In the genomic region with DNA sequence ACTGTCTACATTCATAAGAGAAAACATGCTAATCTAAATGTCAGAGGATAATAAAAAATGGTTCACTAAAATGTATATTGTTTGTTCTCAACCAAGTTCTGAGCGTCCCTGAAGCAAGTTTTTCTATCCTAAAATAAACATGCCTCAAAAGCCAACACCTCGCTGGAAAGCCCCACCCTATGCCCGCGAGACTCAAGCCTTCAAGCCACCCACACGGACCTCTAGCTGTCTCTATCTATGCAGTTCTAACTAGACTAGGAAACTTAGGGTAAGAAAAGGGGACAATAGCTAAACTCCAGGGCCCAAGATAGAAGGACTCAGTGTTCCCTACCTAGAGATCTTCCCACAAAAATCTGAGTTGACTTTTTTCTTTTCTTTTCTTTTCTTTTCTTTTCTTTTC, we compare ENCODE assay signal across 8 mouse cellular contexts. TPM values are rescaled to one million over a fixed set of nuclear protein-coding genes. Genes with fewer than 3 reads are reported as not detected.
DNase-seq lines count a peak whose midpoint lies in the region; ATAC-seq and TF ChIP-seq lines count a peak whose summit lies in the region.

No protein-coding gene starts in this region.

- no peak overlapping the region for H3K4me3 ChIP-seq in heart, embryonic 11.5 days (ENCODE audit: low read depth, low read length)
- peak overlapping the region; percentile 59 for H3K4me3 ChIP-seq in megakaryocyte, embryonic 14.5 days (replicated peaks)
- peak overlapping the region; percentile 57; the same call in 1 of the 2 replicates for H3K4me3 ChIP-seq in cortical plate, adult 2 months (ENCODE audit: insufficient read depth, low read length)
- peak overlapping the region; percentile 85 for H3K4me3 ChIP-seq in myocyte

- H3K4me1 ChIP-seq in heart, embryonic 11.5 days (ENCODE audit: control insufficient read depth, insufficient read depth, low read length): 0 out of 2 replicates have a peak, but pooled peaks cover 9% of the 10 kb centered on the region
- peaks cover 56% of the 10 kb centered on the region for H3K4me1 ChIP-seq in megakaryocyte, embryonic 14.5 days
- H3K4me1 ChIP-seq in cortical plate, adult 2 months (ENCODE audit: control insufficient read depth, insufficient read depth, low read length): peaks cover 1% of the 10 kb centered on the region

- peaks cover 32% of the 10 kb centered on the region for H3K79me2 ChIP-seq in myocyte (ENCODE audit: control insufficient read depth, insufficient read depth)

- no peak for DNase-seq in heart, adult 9 months (ENCODE audit: low spot score in 2 of 2)
- no peak for DNase-seq in retina, embryonic 14.5 days (ENCODE audit: low spot score)
- DNase-seq in adrenal gland, adult 18-20 months (ENCODE audit: low spot score in 2 of 2): no peak

- no peaks in the 10 kb centered on the region for H3K9me3 ChIP-seq in heart, embryonic 11.5 days (replicated peaks; ENCODE audit: control insufficient read depth, low read length)
- H3K9me3 ChIP-seq in megakaryocyte, embryonic 14.5 days: no peaks in the 10 kb centered on the region; the same call in 1 of the 2 replicates

- no peaks in the 10 kb centered on the region for H3K36me3 ChIP-seq in heart, embryonic 11.5 days (ENCODE audit: control insufficient read depth, insufficient read depth, low read length)
- H3K36me3 ChIP-seq in megakaryocyte, embryonic 14.5 days (replicated peaks; ENCODE audit: low read length): peaks cover 30% of the 10 kb centered on the region
- H3K36me3 ChIP-seq in myocyte (ENCODE audit: control insufficient read depth, insufficient read depth): peaks cover 9% of the 10 kb centered on the region

- no peak for TF ChIP-seq CTCF in cortical plate, adult 2 months (IDR thresholded peaks at IDR 0.05; ENCODE audit: extremely low read depth, insufficient read depth, low read length)

- no peaks in the 10 kb centered on the region for H3K27me3 ChIP-seq in heart, embryonic 11.5 days (ENCODE audit: control insufficient read depth, insufficient read depth, low read length)
- no peaks in the 10 kb centered on the region for H3K27me3 ChIP-seq in megakaryocyte, embryonic 14.5 days (replicated peaks)
- H3K27me3 ChIP-seq in myocyte (ENCODE audit: control insufficient read depth, insufficient read depth, insufficient read length): no peaks in the 10 kb centered on the region

- TF ChIP-seq POLR2A in cortical plate, adult 2 months (IDR thresholded peaks at IDR 0.05; ENCODE audit: extremely low read depth, insufficient read depth, low read length): no peak
- TF ChIP-seq POLR2A in myocyte (IDR thresholded peaks at IDR 0.05; ENCODE audit: insufficient read length, low read depth): no peak

- peak overlapping the region; percentile 75; the same call in 1 of the 2 replicates for H3K4me2 ChIP-seq in heart, embryonic 11.5 days
- H3K4me2 ChIP-seq in myocyte (ENCODE audit: low read depth): peak overlapping the region; percentile 78

- 25% methylated on average over 5 of the region's 5 CpGs for WGBS in heart, embryonic 11.5 days (ENCODE audit: insufficient replicate concordance)

- H3ac ChIP-seq in myocyte (ENCODE audit: control insufficient read depth, insufficient read length): no peak overlapping the region

- H3K27ac ChIP-seq in heart, embryonic 11.5 days (ENCODE audit: low read depth, low read length): no peak overlapping the region
- no peak overlapping the region for H3K27ac ChIP-seq in cortical plate, adult 2 months (ENCODE audit: insufficient read depth, low read length)

- H3K9ac ChIP-seq in heart, embryonic 11.5 days (ENCODE audit: low read depth, low read length): no peak overlapping the region

- no peak for ATAC-seq in heart, embryonic 11.5 days (replicated peaks; ENCODE audit: insufficient number of reproducible peaks, low FRiP score, low TSS enrichment)
- ATAC-seq in megakaryocyte, adult 5-6 weeks (ENCODE audit: poor library complexity, severe bottlenecking): no peak

TF ChIP-seq in myocyte, 11 proteins besides CTCF, POLR2A, EP300 and RAD21:
- TF ChIP-seq MAX (IDR thresholded peaks at IDR 0.05; ENCODE audit: low read depth) (no peak), MYOG (IDR thresholded peaks at IDR 0.05; ENCODE audit: control insufficient read depth in 1 of 3, insufficient read depth in 1 of 3, insufficient read length in 2 of 3, low read depth in 2 of 3) (no peak), TCF3 (IDR thresholded peaks at IDR 0.05; ENCODE audit: insufficient read length, low read depth) (no peak), SRF (IDR thresholded peaks at IDR 0.05; ENCODE audit: control insufficient read depth, insufficient read length, low read depth) (no peak), USF1 (IDR thresholded peaks at IDR 0.05; ENCODE audit: low read depth) (no peak), MYOD1 (IDR thresholded peaks at IDR 0.05; ENCODE audit: control insufficient read depth in 1 of 3, insufficient read length in 2 of 3, low read depth in 2 of 3) (no peak), POLR2AphosphoS2 (IDR thresholded peaks at IDR 0.05; ENCODE audit: insufficient read length, low read depth) (no peak), TCF12 (IDR thresholded peaks at IDR 0.05; ENCODE audit: insufficient read depth, poor library complexity, severe bottlenecking) (no peak), E2F4 (IDR thresholded peaks at IDR 0.05; ENCODE audit: insufficient read depth) (no peak), REST (IDR thresholded peaks at IDR 0.05; ENCODE audit: insufficient read depth, insufficient read length) (no peak), CEBPB (IDR thresholded peaks at IDR 0.05; ENCODE audit: insufficient read depth, poor library complexity, severe bottlenecking) (no peak)

RNA-seq across cellular contexts. Expression of a gene that starts 40.6 kb away (rescaled TPM):
- polyA plus RNA-seq in heart, embryonic 11.5 days (2014; fragmentation: Nextera tagmentation; extraction: Ambion mirVana): 128 and 152 TPM in 2 replicates
- polyA plus RNA-seq in megakaryocyte, embryonic 14.5 days (2012; ENCODE audit: insufficient read depth, low replicate concordance): 75.0 and 110 TPM in 2 replicates
- 16.0 and 17.4 TPM in 2 replicates for total RNA-seq in megakaryocyte, adult 5-6 weeks (2015)
- 15.3 and 16.5 TPM in 2 replicates for total RNA-seq in megakaryocyte, adult 5-6 weeks (2017)
- polyA plus RNA-seq in cortical plate, adult 2 months (2012; rRNA removed): 23.1 and 24.2 TPM in 2 replicates
- 50.4 TPM for polyA plus RNA-seq in myocyte (2012; fragmentation: generic; extraction: Trizol)
- total RNA-seq in adrenal gland, adult 18-20 months (2021): 100 to 1,000 TPM; 104 to 133 TPM
